In genomic region chr7:117018349-117018748, GRCm38 (mm10) we compare ENCODE assay signal across 21 mouse cellular contexts.
DNase-seq lines count a peak whose midpoint lies in the region; ATAC-seq and TF ChIP-seq lines count a peak whose summit lies in the region.
"Had no signal": no experiment of that assay in that cellular context is flagged by ENCODE, and none has a peak within 500 bp of the region (broad histone marks: within the 10 kb centered on the region; RNA-seq: fewer than 3 reads in every experiment).

No protein-coding gene starts in this region.

- H3K36me3 ChIP-seq in lung, postnatal 0 days (ENCODE audit: insufficient read depth, low read length): no peaks in the 10 kb centered on the region
- H3K36me3 ChIP-seq in midbrain, embryonic 13.5 days: no peaks in the 10 kb centered on the region
- H3K36me3 ChIP-seq: embryonic facial prominence, embryonic 15.5 days; forebrain, embryonic 10.5 days; hindbrain, embryonic 13.5 days; liver, embryonic 12.5 days had no signal

- no peak overlapping the region for H3K9ac ChIP-seq in lung, postnatal 0 days (replicated peaks; ENCODE audit: low read depth)
- no peak overlapping the region for H3K9ac ChIP-seq in midbrain, embryonic 13.5 days (replicated peaks)
- H3K9ac ChIP-seq: embryonic facial prominence, embryonic 15.5 days; hindbrain, embryonic 13.5 days; liver, embryonic 12.5 days; lung, embryonic 14.5 days had no signal

- no peaks in the 10 kb centered on the region for H3K9me3 ChIP-seq in lung, postnatal 0 days (ENCODE audit: low read length)
- H3K9me3 ChIP-seq in midbrain, embryonic 13.5 days: no peaks in the 10 kb centered on the region
- H3K9me3 ChIP-seq: embryonic facial prominence, embryonic 15.5 days; forebrain, embryonic 10.5 days; hindbrain, embryonic 13.5 days; liver, embryonic 12.5 days had no signal

- no peak for TF ChIP-seq CTCF in lung, postnatal 0 days (IDR thresholded peaks at IDR 0.05)

- no peak for TF ChIP-seq EP300 in lung, postnatal 0 days (IDR thresholded peaks at IDR 0.05)

- H3K4me3 ChIP-seq in lung, postnatal 0 days (ENCODE audit: low read depth, low read length): no peak overlapping the region
- H3K4me3 ChIP-seq in midbrain, embryonic 13.5 days (replicated peaks): no peak overlapping the region
- H3K4me3 ChIP-seq: embryonic facial prominence, embryonic 15.5 days; forebrain, embryonic 10.5 days; hindbrain, embryonic 13.5 days; liver, embryonic 12.5 days had no signal

- no peak overlapping the region for H3K4me2 ChIP-seq in lung, postnatal 0 days (replicated peaks; ENCODE audit: low read depth, low read length)
- no peak overlapping the region for H3K4me2 ChIP-seq in midbrain, embryonic 13.5 days (replicated peaks)
- H3K4me2 ChIP-seq: embryonic facial prominence, embryonic 15.5 days; hindbrain, embryonic 13.5 days; liver, embryonic 12.5 days; lung, embryonic 14.5 days; midbrain, embryonic 11.5 days had no signal

- 90% methylated on average over 1 of the region's 1 CpGs for WGBS in lung, postnatal 0 days
- 93% methylated on average over 1 of the region's 1 CpGs for WGBS in midbrain, embryonic 13.5 days

- DNase-seq in frontal cortex, adult 2 months (ENCODE audit: extremely low spot score in 1 of 2, low spot score in 1 of 2): peak; percentile 61 to 79
- DNase-seq in layer of hippocampus, adult 18-20 months (ENCODE audit: low spot score in 2 of 2): peak; percentile 61 to 82
- peak; percentile 48 to 70 for DNase-seq in left cerebral cortex, adult 18-20 months (ENCODE audit: low spot score in 2 of 2)
- peak; percentile 47 to 49 for DNase-seq in right cerebral cortex, postnatal 10 days (ENCODE audit: low spot score in 2 of 2)
- no peak for DNase-seq in lung, postnatal 0 days (ENCODE audit: low spot score)
- no peak for DNase-seq in cerebellum, postnatal 25 days
- DNase-seq: adrenal gland, postnatal 36 days; cerebellum, adult 8-10 months; embryo, embryonic 11 days; heart, adult 18-20 months; lung, embryonic 14.5 days; thymus, postnatal 25 days had no signal

- H3K4me1 ChIP-seq in lung, postnatal 0 days (ENCODE audit: insufficient read depth, low read depth, low read length): no peaks in the 10 kb centered on the region
- no peaks in the 10 kb centered on the region for H3K4me1 ChIP-seq in midbrain, embryonic 13.5 days (replicated peaks)
- H3K4me1 ChIP-seq: embryonic facial prominence, embryonic 15.5 days; forebrain, embryonic 10.5 days; hindbrain, embryonic 13.5 days; liver, embryonic 12.5 days had no signal

- no peaks in the 10 kb centered on the region for H3K27me3 ChIP-seq in lung, postnatal 0 days (replicated peaks; ENCODE audit: insufficient read depth, low read length)
- no peaks in the 10 kb centered on the region for H3K27me3 ChIP-seq in midbrain, embryonic 13.5 days
- H3K27me3 ChIP-seq: embryonic facial prominence, embryonic 15.5 days; hindbrain, embryonic 13.5 days; liver, embryonic 12.5 days; Patski had no signal

- no peak for ATAC-seq in lung, postnatal 0 days
- ATAC-seq in midbrain, embryonic 13.5 days: no peak
- ATAC-seq: activated CD4-positive, CD25-positive, alpha-beta regulatory T cell, adult 4 months; liver, embryonic 12.5 days; Patski had no signal

- H3K27ac ChIP-seq in lung, postnatal 0 days (ENCODE audit: low read length): no peak overlapping the region
- H3K27ac ChIP-seq in midbrain, embryonic 13.5 days: no peak overlapping the region
- H3K27ac ChIP-seq: embryonic facial prominence, embryonic 15.5 days; forebrain, embryonic 10.5 days; hindbrain, embryonic 13.5 days; liver, embryonic 12.5 days; macrophage had no signal

Comparison
In these comparisons a context has a peak if more than half of its experiments do, and no peak if none do; other contexts are left out.
1. DNase-seq: peak in frontal cortex, adult 2 months (2 of 2), layer of hippocampus, adult 18-20 months (2 of 2), left cerebral cortex, adult 18-20 months (2 of 2) and right cerebral cortex, postnatal 10 days (2 of 2); none in lung, postnatal 0 days (single experiment) and cerebellum, postnatal 25 days (0 of 2).